Mouse (Mus musculus): ENCODE measurements around the gene Wdr95. TPM values are rescaled to one million over a fixed set of nuclear protein-coding genes. Genes with fewer than 3 reads are reported as not detected.

The Wdr95 gene
- polyA plus RNA-seq, 1 experiment from 2014 or later = 0.11 TPM

- H3K36me3 ChIP-seq (ENCODE audit: control insufficient read depth, insufficient read depth) = no peaks in the 10 kb centered on the region
- 61% methylated on average over 6 of the region's 6 CpGs for WGBS
- ATAC-seq (replicated peaks; ENCODE audit: extremely low read depth, insufficient read depth, low FRiP score) = no peak
- no peak overlapping the region for H3K27ac ChIP-seq (ENCODE audit: low read length)
- H3K4me2 ChIP-seq (ENCODE audit: low read depth, low read length) = no peak overlapping the region
- no peaks in the 10 kb centered on the region; the same call in 1 of the 2 replicates for H3K4me1 ChIP-seq (ENCODE audit: control insufficient read depth, insufficient read depth, low read length)
- H3K4me3 ChIP-seq (ENCODE audit: low read length) = no peak overlapping the region
- no peak overlapping the region for H3K9ac ChIP-seq (ENCODE audit: low read length)
- H3K27me3 ChIP-seq (ENCODE audit: control insufficient read depth, insufficient read depth, low read length) = peaks cover 4% of the 10 kb centered on the region; the same call in 1 of the 2 replicates
- H3K9me3 ChIP-seq (replicated peaks; ENCODE audit: control insufficient read depth, low read length) = no peaks in the 10 kb centered on the region
Observed at GRCm38 (mm10) chr5:149495655-149496054, 32.8 kb upstream of the Wdr95 start.

DNA sequence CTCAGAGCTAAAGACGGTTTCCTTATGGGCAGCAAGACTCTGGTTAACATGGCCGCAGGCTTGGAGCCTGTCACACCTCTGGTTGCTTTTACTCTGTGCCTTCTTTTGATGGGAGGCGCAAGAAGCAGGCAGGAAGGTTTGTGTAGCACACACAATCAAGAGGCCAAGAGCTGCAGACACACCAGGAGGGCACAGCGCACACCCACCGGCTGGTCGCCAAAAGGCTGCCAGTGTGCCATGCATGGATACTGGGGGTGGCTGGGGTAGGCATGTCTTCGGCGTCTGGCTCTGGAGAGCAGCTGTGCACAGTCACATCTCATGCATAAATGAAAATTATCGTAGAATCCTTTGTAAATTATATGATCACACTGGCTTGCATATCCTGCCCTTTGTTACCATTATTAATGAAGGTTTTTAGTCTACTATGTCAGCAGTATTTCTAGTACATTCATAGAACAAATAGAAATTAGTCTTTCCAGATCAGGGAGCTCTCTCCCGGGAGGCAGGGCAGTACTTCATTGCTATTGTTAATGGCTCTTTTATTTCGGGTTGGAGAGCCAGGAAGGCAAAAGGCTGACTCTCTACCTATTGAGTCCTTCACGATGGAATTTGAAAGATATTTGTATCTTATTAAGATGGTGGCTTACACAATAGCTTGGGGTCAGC, 31.9 kb upstream of the Wdr95 start:
- Histone ChIP-seq H3K27ac (ENCODE audit: low read length) (no peak overlapping the region), H3K9ac (ENCODE audit: low read length) (no peak overlapping the region), H3K9me3 (replicated peaks; ENCODE audit: control insufficient read depth, low read length) (no peaks in the 10 kb centered on the region), H3K36me3 (ENCODE audit: control insufficient read depth, insufficient read depth) (no peaks in the 10 kb centered on the region), H3K4me2 (ENCODE audit: low read depth, low read length) (no peak overlapping the region), H3K4me1 (ENCODE audit: control insufficient read depth, insufficient read depth, low read length) (no peaks in the 10 kb centered on the region; the same call in 1 of the 2 replicates), H3K4me3 (ENCODE audit: low read length) (no peak overlapping the region), H3K27me3 (ENCODE audit: control insufficient read depth, insufficient read depth, low read length) (peaks cover 4% of the 10 kb centered on the region; the same call in 1 of the 2 replicates)
- WGBS = 75% methylated on average over 12 of the region's 12 CpGs
- no peak for ATAC-seq (replicated peaks; ENCODE audit: extremely low read depth, insufficient read depth, low FRiP score)

GRCm38 (mm10) chr5:149499936-149500335, 28.5 kb upstream of the Wdr95 start:
- no peaks in the 10 kb centered on the region for H3K4me1 ChIP-seq (ENCODE audit: control insufficient read depth, insufficient read depth, low read length)
- H3K4me2 ChIP-seq (ENCODE audit: low read depth, low read length) = no peak overlapping the region
- H3K9me3 ChIP-seq (replicated peaks; ENCODE audit: control insufficient read depth, low read length) = no peaks in the 10 kb centered on the region
- H3K27me3 ChIP-seq (ENCODE audit: control insufficient read depth, insufficient read depth, low read length) = peaks cover 4% of the 10 kb centered on the region; the same call in 1 of the 2 replicates
- no peak overlapping the region for H3K9ac ChIP-seq (ENCODE audit: low read length)
- no peak for ATAC-seq (replicated peaks; ENCODE audit: extremely low read depth, insufficient read depth, low FRiP score)
- H3K4me3 ChIP-seq (ENCODE audit: low read length) = no peak overlapping the region
- 47% methylated on average over 4 of the region's 4 CpGs for WGBS
- H3K27ac ChIP-seq (ENCODE audit: low read length) = no peak overlapping the region
- H3K36me3 ChIP-seq (ENCODE audit: control insufficient read depth, insufficient read depth) = no peaks in the 10 kb centered on the region

DNA sequence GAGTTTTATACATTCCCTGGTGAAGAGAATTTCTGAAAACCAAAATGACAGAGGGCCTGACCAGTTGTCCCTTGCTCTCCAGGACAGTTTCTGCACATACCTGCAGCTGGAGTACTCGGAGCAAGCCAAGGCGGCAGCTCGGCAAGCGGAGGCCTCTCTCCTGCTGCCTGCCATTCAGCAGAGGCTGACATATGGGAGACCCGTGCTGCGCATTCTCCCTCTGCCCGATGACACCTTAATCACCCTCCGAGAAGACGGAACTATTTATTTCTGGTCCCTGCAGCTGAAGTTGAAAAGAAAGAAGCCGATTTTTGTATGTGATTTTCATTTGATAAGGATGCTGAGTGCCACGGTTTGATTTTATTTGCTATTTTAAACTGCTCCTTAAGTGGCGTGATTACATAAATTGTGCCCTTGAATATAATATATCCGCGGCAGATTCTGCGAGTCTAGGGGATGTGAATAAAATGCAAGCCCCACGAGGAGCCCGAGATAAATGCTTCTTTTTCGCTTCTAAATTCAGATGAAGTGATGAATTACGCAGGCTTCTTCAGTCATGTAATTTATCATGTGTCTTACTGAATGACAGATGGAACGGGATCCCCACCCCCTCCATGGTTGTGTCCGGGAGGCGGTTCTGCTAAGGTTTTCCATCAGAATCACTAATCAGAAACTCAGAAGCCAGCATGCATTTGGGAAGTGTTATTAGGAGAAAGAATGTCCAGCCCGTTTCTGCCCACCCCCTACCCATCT, 24.9 kb upstream of the Wdr95 start:
- Histone ChIP-seq H3K9me3 (replicated peaks; ENCODE audit: control insufficient read depth, low read length) (no peaks in the 10 kb centered on the region), H3K4me2 (ENCODE audit: low read depth, low read length) (no peak overlapping the region), H3K36me3 (ENCODE audit: control insufficient read depth, insufficient read depth) (no peaks in the 10 kb centered on the region), H3K4me1 (ENCODE audit: control insufficient read depth, insufficient read depth, low read length) (0 out of 2 replicates have a peak, but pooled peaks cover 2% of the 10 kb centered on the region), H3K9ac (ENCODE audit: low read length) (no peak overlapping the region), H3K27me3 (ENCODE audit: control insufficient read depth, insufficient read depth, low read length) (no peaks in the 10 kb centered on the region), H3K4me3 (ENCODE audit: low read length) (no peak overlapping the region), H3K27ac (ENCODE audit: low read length) (no peak overlapping the region)
- no peak for ATAC-seq (replicated peaks; ENCODE audit: extremely low read depth, insufficient read depth, low FRiP score)
- WGBS = 76% methylated on average over 23 of the region's 23 CpGs

DNA sequence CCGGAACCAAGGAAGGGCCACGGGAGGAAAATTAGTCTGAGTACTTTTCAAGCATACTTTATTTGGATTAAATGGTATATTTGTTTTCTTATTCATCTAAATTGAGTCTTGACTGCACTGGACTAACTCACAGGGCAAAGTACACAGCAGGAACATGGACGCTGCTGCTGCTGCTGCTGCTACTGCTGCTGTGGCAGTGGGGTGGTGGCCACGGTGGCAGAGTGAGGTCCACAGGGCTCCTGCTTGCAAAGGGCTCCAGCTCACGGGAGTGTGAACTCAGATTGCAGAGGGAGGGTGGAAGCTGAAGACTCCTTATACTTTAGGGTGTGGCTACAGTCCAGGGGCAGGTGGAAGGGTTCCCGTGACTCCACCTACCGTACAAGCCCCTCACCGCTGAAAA, 23.5 kb upstream of the Wdr95 start:
- Histone ChIP-seq H3K27ac (ENCODE audit: low read length) (no peak overlapping the region), H3K9me3 (replicated peaks; ENCODE audit: control insufficient read depth, low read length) (no peaks in the 10 kb centered on the region), H3K9ac (ENCODE audit: low read length) (no peak overlapping the region), H3K36me3 (ENCODE audit: control insufficient read depth, insufficient read depth) (no peaks in the 10 kb centered on the region), H3K4me2 (ENCODE audit: low read depth, low read length) (no peak overlapping the region), H3K27me3 (ENCODE audit: control insufficient read depth, insufficient read depth, low read length) (no peaks in the 10 kb centered on the region), H3K4me3 (ENCODE audit: low read length) (no peak overlapping the region), H3K4me1 (ENCODE audit: control insufficient read depth, insufficient read depth, low read length) (0 out of 2 replicates have a peak, but pooled peaks cover 2% of the 10 kb centered on the region)
- 80% methylated on average over 8 of the region's 8 CpGs for WGBS
- ATAC-seq (replicated peaks; ENCODE audit: extremely low read depth, insufficient read depth, low FRiP score) = no peak

- no peaks in the 10 kb centered on the region for H3K36me3 ChIP-seq (ENCODE audit: control insufficient read depth, insufficient read depth)
- ATAC-seq (replicated peaks; ENCODE audit: extremely low read depth, insufficient read depth, low FRiP score) = no peak
- no peak overlapping the region for H3K4me3 ChIP-seq (ENCODE audit: low read length)
- no peak overlapping the region for H3K27ac ChIP-seq (ENCODE audit: low read length)
- 0 out of 2 replicates have a peak, but pooled peaks cover 2% of the 10 kb centered on the region for H3K4me1 ChIP-seq (ENCODE audit: control insufficient read depth, insufficient read depth, low read length)
- H3K4me2 ChIP-seq (ENCODE audit: low read depth, low read length) = no peak overlapping the region
- no peaks in the 10 kb centered on the region for H3K27me3 ChIP-seq (ENCODE audit: control insufficient read depth, insufficient read depth, low read length)
- no peaks in the 10 kb centered on the region for H3K9me3 ChIP-seq (replicated peaks; ENCODE audit: control insufficient read depth, low read length)
- no peak overlapping the region for H3K9ac ChIP-seq (ENCODE audit: low read length)
- 100% methylated on average over 2 of the region's 2 CpGs for WGBS
Observed at GRCm38 (mm10) chr5:149506033-149506432, 22.4 kb upstream of the Wdr95 start.

GRCm38 (mm10) chr5:149508094-149509029, 20.1 kb upstream of the Wdr95 start:
- no peak for ATAC-seq (replicated peaks; ENCODE audit: extremely low read depth, insufficient read depth, low FRiP score)
- no peak overlapping the region for H3K4me2 ChIP-seq (ENCODE audit: low read depth, low read length)
- H3K36me3 ChIP-seq (ENCODE audit: control insufficient read depth, insufficient read depth) = no peaks in the 10 kb centered on the region
- 48% methylated on average over 20 of the region's 20 CpGs for WGBS
- no peak overlapping the region for H3K27ac ChIP-seq (ENCODE audit: low read length)
- no peak overlapping the region for H3K4me3 ChIP-seq (ENCODE audit: low read length)
- H3K4me1 ChIP-seq (ENCODE audit: control insufficient read depth, insufficient read depth, low read length) = peaks cover 3% of the 10 kb centered on the region
- H3K9ac ChIP-seq (ENCODE audit: low read length) = no peak overlapping the region
- H3K9me3 ChIP-seq (replicated peaks; ENCODE audit: control insufficient read depth, low read length) = no peaks in the 10 kb centered on the region
- H3K27me3 ChIP-seq (ENCODE audit: control insufficient read depth, insufficient read depth, low read length) = no peaks in the 10 kb centered on the region

DNA sequence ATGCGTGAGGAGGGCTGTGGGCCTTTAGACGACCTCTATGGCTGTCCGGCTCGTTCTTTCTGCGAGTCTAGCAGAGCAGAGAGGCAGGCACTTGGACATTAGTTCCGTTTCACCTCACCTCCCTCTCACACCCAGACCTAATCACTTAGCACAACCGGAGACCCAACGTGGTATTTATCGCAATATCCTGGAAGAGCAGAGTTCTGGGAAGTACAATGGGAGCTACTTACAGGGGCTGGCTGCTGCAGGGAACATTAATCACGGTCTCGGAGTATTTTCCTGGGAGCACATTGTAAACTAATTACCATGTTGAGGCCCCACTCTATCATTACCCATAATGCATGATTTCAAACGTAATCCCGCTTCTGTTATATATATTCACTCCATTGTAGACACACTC, 18.2 kb upstream of the Wdr95 start:
- Histone ChIP-seq H3K4me1 (ENCODE audit: control insufficient read depth, insufficient read depth, low read length) (peaks cover 20% of the 10 kb centered on the region), H3K4me2 (ENCODE audit: low read depth, low read length) (no peak overlapping the region), H3K27me3 (ENCODE audit: control insufficient read depth, insufficient read depth, low read length) (no peaks in the 10 kb centered on the region), H3K9me3 (replicated peaks; ENCODE audit: control insufficient read depth, low read length) (no peaks in the 10 kb centered on the region), H3K27ac (ENCODE audit: low read length) (no peak overlapping the region), H3K9ac (ENCODE audit: low read length) (no peak overlapping the region), H3K4me3 (ENCODE audit: low read length) (no peak overlapping the region), H3K36me3 (ENCODE audit: control insufficient read depth, insufficient read depth) (no peaks in the 10 kb centered on the region)
- no peak for ATAC-seq (replicated peaks; ENCODE audit: extremely low read depth, insufficient read depth, low FRiP score)
- WGBS = 77% methylated on average over 13 of the region's 13 CpGs
